In genomic region chr2:160767201-160767600, GRCm38 (mm10) we compare ENCODE assay signal across 24 mouse cellular contexts. TPM values are rescaled to one million over a fixed set of nuclear protein-coding genes. Genes with fewer than 3 reads are reported as not detected.
DNase-seq lines count a peak whose midpoint lies in the region; ATAC-seq and TF ChIP-seq lines count a peak whose summit lies in the region.
"Had no signal": no experiment of that assay in that cellular context is flagged by ENCODE, and none has a peak within 500 bp of the region (broad histone marks: within the 10 kb centered on the region; RNA-seq: fewer than 3 reads in every experiment).

No protein-coding gene starts in this region.

- no peak for ATAC-seq in hindbrain, postnatal 0 days
- no peak for ATAC-seq in hindbrain, embryonic 13.5 days (ENCODE audit: low FRiP score)
- ATAC-seq in midbrain, postnatal 0 days (ENCODE audit: low FRiP score): no peak
- ATAC-seq in midbrain, embryonic 14.5 days (ENCODE audit: low FRiP score, low TSS enrichment): no peak
- no peak for ATAC-seq in lung, postnatal 0 days
- ATAC-seq: hindbrain, embryonic 16.5 days; intestine, embryonic 15.5 days; midbrain, embryonic 13.5 days; Patski had no signal

- peak overlapping the region; percentile 85 for H3K27ac ChIP-seq in gastrocnemius, adult 2 months
- peak overlapping the region; percentile 42; the same call in 1 of the 2 replicates for H3K27ac ChIP-seq in hindbrain, postnatal 0 days
- H3K27ac ChIP-seq in hindbrain, embryonic 13.5 days: no peak overlapping the region
- 0 out of 2 replicates have a peak overlapping the region, but pooled peaks have one; percentile 18 for H3K27ac ChIP-seq in midbrain, postnatal 0 days (ENCODE audit: low read depth, low read length)
- H3K27ac ChIP-seq in midbrain, embryonic 14.5 days (replicated peaks; ENCODE audit: low read depth, low read length): no peak overlapping the region
- H3K27ac ChIP-seq in brown adipose tissue, adult 24 weeks (replicated peaks; ENCODE audit: low read depth, low read length): peak overlapping the region; percentile 63
- no peak overlapping the region for H3K27ac ChIP-seq in lung, postnatal 0 days (ENCODE audit: low read length)
- H3K27ac ChIP-seq: embryonic facial prominence, embryonic 13.5 days; forebrain, embryonic 12.5 days; hindbrain, embryonic 10.5 days; intestine, embryonic 15.5 days; limb, embryonic 10.5 days; limb, embryonic 15.5 days; liver, embryonic 13.5 days; macrophage; midbrain, embryonic 13.5 days had no signal

- no peak overlapping the region for H3K4me3 ChIP-seq in gastrocnemius, adult 2 months
- H3K4me3 ChIP-seq in hindbrain, postnatal 0 days (ENCODE audit: low read length): no peak overlapping the region
- no peak overlapping the region for H3K4me3 ChIP-seq in hindbrain, embryonic 13.5 days
- no peak overlapping the region for H3K4me3 ChIP-seq in midbrain, postnatal 0 days (ENCODE audit: low read depth, low read length)
- no peak overlapping the region for H3K4me3 ChIP-seq in midbrain, embryonic 14.5 days (replicated peaks; ENCODE audit: low read depth, low read length)
- no peak overlapping the region for H3K4me3 ChIP-seq in brown adipose tissue, adult 24 weeks (ENCODE audit: insufficient read depth, low read depth, low read length)
- H3K4me3 ChIP-seq in lung, postnatal 0 days (ENCODE audit: low read depth, low read length): no peak overlapping the region
- H3K4me3 ChIP-seq: embryonic facial prominence, embryonic 13.5 days; forebrain, embryonic 12.5 days; heart, embryonic 13.5 days; hindbrain, embryonic 10.5 days; intestine, embryonic 15.5 days; limb, embryonic 10.5 days; limb, embryonic 15.5 days; liver, embryonic 13.5 days; midbrain, embryonic 13.5 days had no signal

- H3K9me3 ChIP-seq in hindbrain, postnatal 0 days (ENCODE audit: low read length): no peaks in the 10 kb centered on the region
- H3K9me3 ChIP-seq in hindbrain, embryonic 13.5 days: no peaks in the 10 kb centered on the region
- H3K9me3 ChIP-seq in midbrain, postnatal 0 days (ENCODE audit: low read length): no peaks in the 10 kb centered on the region
- H3K9me3 ChIP-seq in midbrain, embryonic 14.5 days (ENCODE audit: control insufficient read depth, low read length): no peaks in the 10 kb centered on the region
- no peaks in the 10 kb centered on the region for H3K9me3 ChIP-seq in lung, postnatal 0 days (ENCODE audit: low read length)
- H3K9me3 ChIP-seq: embryonic facial prominence, embryonic 13.5 days; forebrain, embryonic 12.5 days; heart, embryonic 13.5 days; hindbrain, embryonic 10.5 days; intestine, embryonic 15.5 days; limb, embryonic 10.5 days; limb, embryonic 15.5 days; liver, embryonic 13.5 days; midbrain, embryonic 13.5 days had no signal

- no peak for TF ChIP-seq CTCF in gastrocnemius, adult 2 months (IDR thresholded peaks at IDR 0.05)
- no peak for TF ChIP-seq CTCF in hindbrain, postnatal 0 days (IDR thresholded peaks at IDR 0.05; ENCODE audit: low read depth)
- TF ChIP-seq CTCF in midbrain, postnatal 0 days (IDR thresholded peaks at IDR 0.05): no peak
- no peak for TF ChIP-seq CTCF in lung, postnatal 0 days (IDR thresholded peaks at IDR 0.05)

- H3K27me3 ChIP-seq in hindbrain, postnatal 0 days (ENCODE audit: insufficient read depth, low read length): no peaks in the 10 kb centered on the region
- H3K27me3 ChIP-seq in hindbrain, embryonic 13.5 days: no peaks in the 10 kb centered on the region
- H3K27me3 ChIP-seq in midbrain, postnatal 0 days (ENCODE audit: insufficient read depth, low read length): no peaks in the 10 kb centered on the region
- H3K27me3 ChIP-seq in midbrain, embryonic 14.5 days (ENCODE audit: control insufficient read depth, insufficient read depth, low read length): no peaks in the 10 kb centered on the region
- H3K27me3 ChIP-seq in lung, postnatal 0 days (replicated peaks; ENCODE audit: insufficient read depth, low read length): no peaks in the 10 kb centered on the region
- H3K27me3 ChIP-seq: embryonic facial prominence, embryonic 13.5 days; forebrain, embryonic 12.5 days; heart, embryonic 13.5 days; intestine, embryonic 15.5 days; limb, embryonic 15.5 days; liver, embryonic 13.5 days; midbrain, embryonic 13.5 days; Patski had no signal

- 89% methylated on average over 2 of the region's 2 CpGs for WGBS in hindbrain, postnatal 0 days
- WGBS in hindbrain, embryonic 13.5 days: 94% methylated on average over 2 of the region's 2 CpGs
- 94% methylated on average over 2 of the region's 2 CpGs for WGBS in midbrain, postnatal 0 days
- WGBS in midbrain, embryonic 14.5 days: 97% methylated on average over 2 of the region's 2 CpGs
- 100% methylated on average over 2 of the region's 2 CpGs for WGBS in lung, postnatal 0 days

- peaks cover 24% of the 10 kb centered on the region for H3K36me3 ChIP-seq in hindbrain, postnatal 0 days (ENCODE audit: insufficient read depth, low read length)
- peaks cover 57% of the 10 kb centered on the region for H3K36me3 ChIP-seq in hindbrain, embryonic 13.5 days
- peaks cover 14% of the 10 kb centered on the region for H3K36me3 ChIP-seq in midbrain, postnatal 0 days (ENCODE audit: insufficient read depth, low read length)
- peaks cover 52% of the 10 kb centered on the region for H3K36me3 ChIP-seq in midbrain, embryonic 14.5 days (ENCODE audit: control insufficient read depth, insufficient read depth, low read length)
- H3K36me3 ChIP-seq in lung, postnatal 0 days (ENCODE audit: insufficient read depth, low read length): 0 out of 2 replicates have a peak, but pooled peaks cover 11% of the 10 kb centered on the region

- intact Hi-C loops in gastrocnemius, adult 2 months (cut with DNase I): no loop called here
- intact Hi-C loops in gastrocnemius, postnatal 14 days (cut with DNase I; ENCODE audit: low total_unique reads): no loop called here

- H3K4me2 ChIP-seq in hindbrain, postnatal 0 days (ENCODE audit: low read depth, low read length): no peak overlapping the region
- H3K4me2 ChIP-seq in hindbrain, embryonic 13.5 days: no peak overlapping the region
- H3K4me2 ChIP-seq in midbrain, postnatal 0 days (ENCODE audit: low read depth, low read length, poor library complexity, severe bottlenecking): no peak overlapping the region
- no peak overlapping the region for H3K4me2 ChIP-seq in midbrain, embryonic 14.5 days (ENCODE audit: low read length)
- H3K4me2 ChIP-seq in lung, postnatal 0 days (replicated peaks; ENCODE audit: low read depth, low read length): no peak overlapping the region
- H3K4me2 ChIP-seq: embryonic facial prominence, embryonic 13.5 days; forebrain, embryonic 12.5 days; heart, embryonic 13.5 days; intestine, embryonic 15.5 days; limb, embryonic 15.5 days; liver, embryonic 13.5 days; midbrain, embryonic 13.5 days had no signal

- no peaks in the 10 kb centered on the region for H3K4me1 ChIP-seq in hindbrain, postnatal 0 days (ENCODE audit: insufficient read depth, low read length)
- H3K4me1 ChIP-seq in hindbrain, embryonic 13.5 days (replicated peaks): no peaks in the 10 kb centered on the region; the same call in 1 of the 2 replicates
- H3K4me1 ChIP-seq in midbrain, postnatal 0 days (ENCODE audit: insufficient read depth, low read length): no peaks in the 10 kb centered on the region
- no peaks in the 10 kb centered on the region for H3K4me1 ChIP-seq in midbrain, embryonic 14.5 days (ENCODE audit: control insufficient read depth, insufficient read depth, low read length)
- peaks cover 38% of the 10 kb centered on the region for H3K4me1 ChIP-seq in brown adipose tissue, adult 24 weeks (ENCODE audit: control insufficient read depth, insufficient read depth, insufficient read length, low read length)
- H3K4me1 ChIP-seq in lung, postnatal 0 days (ENCODE audit: insufficient read depth, low read depth, low read length): no peaks in the 10 kb centered on the region
- H3K4me1 ChIP-seq: embryonic facial prominence, embryonic 13.5 days; intestine, embryonic 15.5 days; limb, embryonic 15.5 days; liver, embryonic 13.5 days had no signal

- DNase-seq in gastrocnemius, adult 2 months: peak; percentile 7
- DNase-seq in gastrocnemius, postnatal 14 days: no peak
- DNase-seq in hindbrain, postnatal 0 days (ENCODE audit: low spot score): no peak
- no peak for DNase-seq in midbrain, postnatal 0 days (ENCODE audit: low spot score)
- no peak for DNase-seq in midbrain, embryonic 14.5 days
- no peak for DNase-seq in lung, postnatal 0 days (ENCODE audit: low spot score)
- DNase-seq: cerebellum, adult 11 months; cerebellum, adult 9-11 months; heart, postnatal 10 days; liver, embryonic 13.5 days; retina, postnatal 1 day had no signal

- no peak for TF ChIP-seq EP300 in lung, postnatal 0 days (IDR thresholded peaks at IDR 0.05)

- H3K9ac ChIP-seq in hindbrain, postnatal 0 days (replicated peaks; ENCODE audit: low read length): no peak overlapping the region
- H3K9ac ChIP-seq in hindbrain, embryonic 13.5 days: no peak overlapping the region
- no peak overlapping the region for H3K9ac ChIP-seq in midbrain, postnatal 0 days (replicated peaks; ENCODE audit: low read length, poor library complexity, severe bottlenecking)
- H3K9ac ChIP-seq in midbrain, embryonic 14.5 days (replicated peaks; ENCODE audit: low read length): no peak overlapping the region
- H3K9ac ChIP-seq in lung, postnatal 0 days (replicated peaks; ENCODE audit: low read depth): no peak overlapping the region
- H3K9ac ChIP-seq: embryonic facial prominence, embryonic 13.5 days; forebrain, embryonic 12.5 days; heart, embryonic 13.5 days; intestine, embryonic 15.5 days; limb, embryonic 15.5 days; liver, embryonic 13.5 days; midbrain, embryonic 13.5 days had no signal

RNA-seq across cellular contexts. Expression of gene Plcg1, which starts 36.1 kb away (rescaled TPM):
- 10 to 100 TPM; 24.9 to 25.3 TPM for total RNA-seq in gastrocnemius, adult 2 months (2021)
- 10 to 100 TPM; 28.5 to 36.3 TPM for total RNA-seq in gastrocnemius, postnatal 14 days (2021)
- 111 and 185 TPM in 2 replicates for total RNA-seq in hindbrain, postnatal 0 days (2014; rRNA removed)
- polyA plus RNA-seq in hindbrain, postnatal 0 days (2015; fragmentation: Nextera tagmentation; extraction: Ambion mirVana): 39.8 and 40.5 TPM in 2 replicates
- 67.9 and 68.8 TPM in 2 replicates for polyA plus RNA-seq in hindbrain, embryonic 13.5 days (2015; fragmentation: Nextera tagmentation; extraction: Ambion mirVana)
- 88.7 and 134 TPM in 2 replicates for total RNA-seq in midbrain, postnatal 0 days (2014; rRNA removed)
- polyA plus RNA-seq in midbrain, postnatal 0 days (2015; fragmentation: Nextera tagmentation; extraction: Ambion mirVana): 38.0 and 45.2 TPM in 2 replicates
- 51.7 and 68.8 TPM in 2 replicates for polyA plus RNA-seq in midbrain, embryonic 14.5 days (2014; fragmentation: Nextera tagmentation; extraction: Ambion mirVana)
- 18.2 TPM in 2 replicates for polyA plus RNA-seq in brown adipose tissue, adult 24 weeks (2012; ENCODE audit: insufficient read depth, insufficient read length, missing spikeins)
- 34.8 and 36.4 TPM in 2 replicates for polyA plus RNA-seq in lung, postnatal 0 days (2015; fragmentation: Nextera tagmentation; extraction: Ambion mirVana)

Comparison
In these comparisons a context has a peak if more than half of its experiments do, and no peak if none do; other contexts are left out.
1. H3K27ac ChIP-seq: peak in gastrocnemius, adult 2 months (single experiment), hindbrain, postnatal 0 days (single experiment), midbrain, postnatal 0 days (single experiment) and brown adipose tissue, adult 24 weeks (single experiment); none in hindbrain, embryonic 13.5 days (single experiment), midbrain, embryonic 14.5 days (single experiment) and lung, postnatal 0 days (single experiment).